Mouse (Mus musculus) CH12.LX (cell line): ENCODE measurements around the gene Ccdc28b.

Experiments
- CTCF ChIP-seq, 2 experiments: IDR thresholded peaks in 1 of 2; conservative IDR thresholded peaks in 1 of 2; 2 replicates each; pipeline ENCODE4 v1.5.1; 2011 to 2012; ENCODE audit warnings: low read depth in 2 of 2, low read length in 2 of 2, improper control_type of control experiment in 1 of 2, inconsistent platforms in 1 of 2, mild to moderate bottlenecking in 1 of 2, moderate library complexity in 1 of 2
- EP300 ChIP-seq: IDR thresholded peaks from 2 replicates; pipeline ENCODE4 v1.6.1; 2011; ENCODE audit warnings: low read length, improper control_type of control experiment
- JUN ChIP-seq: IDR thresholded peaks from 2 replicates; pipeline ENCODE4 v1.6.1; 2011; ENCODE audit warnings: low read depth, mild to moderate bottlenecking, low read length, improper control_type of control experiment, moderate library complexity; ENCODE audit not compliant: insufficient read depth
- MAFK ChIP-seq: IDR thresholded peaks from 2 replicates; pipeline ENCODE4 v1.6.1; 2011; ENCODE audit warnings: low read length, improper control_type of control experiment; ENCODE audit not compliant: insufficient replicate concordance
- MAX ChIP-seq: IDR thresholded peaks from 2 replicates; pipeline ENCODE4 v1.6.1; 2011; ENCODE audit warnings: low read length, improper control_type of control experiment
- NELFE ChIP-seq: IDR thresholded peaks from 2 replicates; pipeline ENCODE4 v1.6.1; 2011; ENCODE audit warnings: low read depth, low read length, improper control_type of control experiment
- PAX5 ChIP-seq: IDR thresholded peaks from 2 replicates; pipeline ENCODE4 v1.6.1; 2012; ENCODE audit warnings: low read length, inconsistent platforms, mixed read lengths
- POLR2A ChIP-seq: IDR thresholded peaks from 2 replicates; pipeline ENCODE4 v1.6.1; 2011; ENCODE audit warnings: low read depth, mild to moderate bottlenecking, improper control_type of control experiment, low read length
- RCOR1 ChIP-seq: conservative IDR thresholded peaks from 2 replicates; pipeline ENCODE4 v1.6.1; 2012; ENCODE audit warnings: low read depth, mild to moderate bottlenecking, inconsistent platforms, low read length, improper control_type of control experiment
- TCF12 ChIP-seq: IDR thresholded peaks from 2 replicates; pipeline ENCODE4 v1.6.1; 2014; ENCODE audit warnings: low read depth, mild to moderate bottlenecking, inconsistent platforms, low read length, improper control_type of control experiment
- UBTF ChIP-seq: IDR thresholded peaks from 2 replicates; pipeline ENCODE4 v1.6.1; 2012; ENCODE audit warnings: low read depth, mild to moderate bottlenecking, inconsistent platforms, low read length, improper control_type of control experiment, moderate library complexity
- USF1 ChIP-seq: IDR thresholded peaks from 2 replicates; pipeline ENCODE4 v1.6.1; 2014; ENCODE audit warnings: low read depth, mild to moderate bottlenecking, inconsistent platforms, low read length, improper control_type of control experiment
- USF2 ChIP-seq: conservative IDR thresholded peaks from 2 replicates; pipeline ENCODE4 v1.6.1; 2011; ENCODE audit warnings: low read depth, low read length, improper control_type of control experiment

DNA sequence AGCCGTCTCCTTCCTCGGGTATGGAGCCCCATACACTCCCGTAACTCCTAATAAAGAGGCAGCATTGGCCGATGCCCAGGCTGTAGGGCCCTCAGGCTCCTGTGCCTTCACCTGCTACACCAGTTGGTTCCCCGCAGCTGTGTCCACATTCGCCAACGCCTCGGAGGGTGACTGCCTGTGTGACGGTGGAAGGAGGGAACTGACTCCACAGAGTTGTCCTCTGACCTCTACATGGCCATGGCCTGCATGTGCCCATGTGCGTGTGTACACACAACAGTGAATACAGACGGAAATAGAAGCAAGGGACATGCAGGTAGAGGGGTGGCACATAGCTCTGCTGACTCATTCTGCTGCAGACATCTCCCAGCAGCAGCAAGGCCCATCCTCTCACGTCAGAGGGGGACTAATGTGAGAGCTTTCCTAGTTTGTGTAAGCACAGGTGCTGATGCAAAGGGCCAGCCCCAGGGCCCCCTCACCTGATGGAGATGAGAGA, 14.6 kb downstream of the Ccdc28b start:
- TF ChIP-seq TCF12, result no peak
- TF ChIP-seq POLR2A, result no peak
- no peak for TF ChIP-seq CTCF (conservative IDR thresholded peaks at IDR 0.05 in 1 of 2, IDR thresholded peaks at IDR 0.05 in 1 of 2; ENCODE audit: low read depth in 2 of 2, low read length in 2 of 2)
- TF ChIP-seq USF2, result no peak
- no peak for TF ChIP-seq MAX
- no peak for TF ChIP-seq JUN
- TF ChIP-seq EP300, result no peak
- no peak for TF ChIP-seq MAFK
- TF ChIP-seq NELFE, result no peak
- no peak for TF ChIP-seq PAX5
- TF ChIP-seq UBTF, result no peak
- TF ChIP-seq RCOR1, result no peak
- no peak for TF ChIP-seq USF1
